Mouse (Mus musculus): ENCODE data around the gene Vmn1r232.

DNA sequence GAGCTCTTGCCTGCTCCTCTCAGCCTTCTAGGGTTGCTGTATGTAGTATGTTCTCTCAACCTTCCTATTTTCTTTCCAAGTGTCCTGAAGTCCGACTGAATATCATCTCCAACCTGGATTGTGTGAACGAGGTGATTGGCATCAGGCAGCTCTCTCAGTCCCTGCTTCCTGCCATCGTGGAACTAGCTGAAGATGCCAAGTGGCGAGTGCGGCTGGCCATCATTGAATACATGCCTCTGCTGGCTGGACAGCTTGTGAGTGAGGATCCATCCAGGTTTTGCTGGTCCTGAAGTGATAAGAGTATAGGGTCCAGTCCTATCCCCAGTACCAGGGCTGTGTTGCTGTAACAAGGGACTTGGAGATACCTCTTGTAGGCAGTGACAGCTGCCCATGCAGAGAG, 40.9 kb upstream of the Vmn1r232 start:
- TF ChIP-seq GATA1 (IDR thresholded peaks at IDR 0.05; ENCODE audit: low read length) (no peak), TAL1 (IDR thresholded peaks at IDR 0.05; ENCODE audit: low read length) (no peak)

All from erythroblast, embryonic 14.5 days (primary cell).